Mouse (Mus musculus): ENCODE results near the gene 4930535I16Rik. TPM values are rescaled to one million over a fixed set of nuclear protein-coding genes. Genes with fewer than 3 reads are reported as not detected.

The 4930535I16Rik gene
- 0.26 TPM in 1 of 2 replicates, not detected in the other for polyA plus RNA-seq (2012; rRNA removed)

DNA sequence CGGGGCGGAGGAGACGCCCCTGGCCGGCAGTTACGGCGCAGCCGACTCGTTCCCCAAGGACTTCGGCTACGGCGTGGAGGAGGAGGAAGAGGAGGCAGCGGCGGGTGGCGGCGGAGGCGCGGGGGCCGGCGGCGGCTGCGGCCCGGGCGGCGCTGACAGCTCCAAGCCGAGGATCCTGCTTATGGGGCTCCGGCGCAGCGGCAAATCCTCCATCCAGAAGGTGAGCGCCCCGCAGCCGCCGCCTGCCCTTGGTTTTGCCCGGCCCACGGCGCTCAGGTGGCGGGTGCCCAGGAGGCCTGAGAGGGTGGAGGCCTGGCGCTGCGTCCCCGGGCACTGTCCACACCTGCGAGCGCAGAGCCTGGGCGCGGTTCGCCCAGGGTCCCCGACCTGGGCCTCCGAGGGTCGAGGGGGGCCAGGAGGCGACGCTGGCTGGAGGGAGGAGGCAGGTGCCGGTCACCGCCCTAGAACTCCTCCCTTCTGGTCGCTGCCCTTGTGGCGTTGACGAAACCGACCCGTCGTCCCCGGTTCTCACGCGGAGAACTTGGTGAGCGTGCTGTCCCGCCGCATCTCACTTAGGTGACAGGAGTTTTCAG is at the start of gene 4930535I16Rik:
Gene 4930535I16Rik, minus strand, starts transcription at position 475 of the 593 bp plus-strand sequence.
- no peak within 1 kb of the TSS for H3K27ac ChIP-seq (ENCODE audit: control insufficient read depth, insufficient read depth, low read length)
- peaks cover 16% of the 10 kb centered on the region for H3K36me3 ChIP-seq (ENCODE audit: control insufficient read depth, insufficient read depth, low read length)
- DNase-seq: no peak

DNA sequence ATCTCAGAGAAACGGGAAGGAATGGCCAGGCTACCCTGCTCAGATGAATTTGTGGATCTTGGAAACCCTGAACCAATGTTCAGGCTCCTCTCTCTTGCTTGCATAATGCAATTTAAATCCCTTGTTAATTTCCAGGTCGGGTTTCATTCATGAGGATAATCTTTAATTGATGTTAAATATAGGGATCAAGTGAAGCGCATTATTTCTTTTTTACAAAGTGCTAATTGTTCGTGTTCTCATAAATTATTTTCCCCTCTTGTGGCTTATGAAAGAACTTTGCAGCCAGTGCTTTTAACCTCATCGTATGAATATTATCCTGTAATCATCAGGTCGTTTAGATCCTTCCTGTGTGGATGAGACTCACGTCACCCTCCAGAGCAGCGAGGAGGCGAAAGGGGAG is 44.9 kb upstream of the 4930535I16Rik start:
- Histone ChIP-seq H3K27ac (ENCODE audit: control insufficient read depth, insufficient read depth, low read length) (no peak overlapping the region), H3K27me3 (ENCODE audit: control insufficient read depth, insufficient read depth, low read length) (no peaks in the 10 kb centered on the region), H3K4me3 (ENCODE audit: control insufficient read depth, insufficient read depth, low read length) (no peak overlapping the region), H3K4me1 (replicated peaks; ENCODE audit: control insufficient read depth, insufficient read depth, low read length) (no peaks in the 10 kb centered on the region), H3K36me3 (ENCODE audit: control insufficient read depth, insufficient read depth, low read length) (no peaks in the 10 kb centered on the region)
- 64% methylated on average over 9 of the region's 9 CpGs for WGBS
- TF ChIP-seq POLR2A (IDR thresholded peaks at IDR 0.05; ENCODE audit: control insufficient read depth, extremely low read depth, insufficient read depth, low read length, poor library complexity) (no peak), CTCF (IDR thresholded peaks at IDR 0.05; ENCODE audit: borderline replicate concordance, control insufficient read depth, extremely low read depth, insufficient read depth, low read length, poor library complexity) (no peak)
- DNase-seq: no peak

More for the DNA sequence above, at the start of gene 4930535I16Rik:
- TF ChIP-seq POLR2A (IDR thresholded peaks at IDR 0.05; ENCODE audit: control insufficient read depth, extremely low read depth, insufficient read depth, low read length, poor library complexity) (no peak), CTCF (IDR thresholded peaks at IDR 0.05; ENCODE audit: borderline replicate concordance, control insufficient read depth, extremely low read depth, insufficient read depth, low read length, poor library complexity) (no peak)
- peak within 1 kb of the TSS; percentile 90 for H3K4me3 ChIP-seq (ENCODE audit: control insufficient read depth, insufficient read depth, low read length)
- under 1% methylated on average over 63 of the region's 63 CpGs for WGBS
- H3K27me3 ChIP-seq (ENCODE audit: control insufficient read depth, insufficient read depth, low read length): no peaks in the 10 kb centered on the region
- peaks cover 7% of the 10 kb centered on the region; the same call in 1 of the 2 replicates for H3K4me1 ChIP-seq (replicated peaks; ENCODE audit: control insufficient read depth, insufficient read depth, low read length)

DNA sequence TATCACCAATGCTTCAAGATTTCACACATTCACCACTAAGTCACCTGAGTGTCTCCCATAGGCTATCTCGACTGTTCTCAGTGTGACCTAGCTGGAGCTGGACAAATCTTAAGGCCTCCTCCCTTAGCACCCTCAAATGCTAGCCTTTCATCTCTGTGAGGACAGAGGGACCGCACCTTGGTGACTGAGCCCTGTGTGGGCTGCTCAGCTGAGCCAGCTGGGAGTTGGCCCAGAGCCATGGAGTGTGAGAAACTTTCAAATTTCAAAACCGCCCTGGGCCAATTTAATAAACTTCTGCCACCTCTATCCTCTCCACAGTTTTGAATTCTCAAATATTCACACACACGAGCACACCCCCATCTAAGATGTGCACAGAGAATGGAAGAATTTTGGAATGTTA is 43.1 kb upstream of the 4930535I16Rik start:
- Histone ChIP-seq H3K27ac (ENCODE audit: control insufficient read depth, insufficient read depth, low read length) (no peak overlapping the region), H3K4me1 (replicated peaks; ENCODE audit: control insufficient read depth, insufficient read depth, low read length) (no peaks in the 10 kb centered on the region), H3K27me3 (ENCODE audit: control insufficient read depth, insufficient read depth, low read length) (0 out of 2 replicates have a peak, but pooled peaks cover 2% of the 10 kb centered on the region), H3K4me3 (ENCODE audit: control insufficient read depth, insufficient read depth, low read length) (no peak overlapping the region), H3K36me3 (ENCODE audit: control insufficient read depth, insufficient read depth, low read length) (no peaks in the 10 kb centered on the region)
- no peak for DNase-seq
- 75% methylated on average over 4 of the region's 4 CpGs for WGBS
- no peak for TF ChIP-seq POLR2A (IDR thresholded peaks at IDR 0.05; ENCODE audit: control insufficient read depth, extremely low read depth, insufficient read depth, low read length, poor library complexity)
- no peak for TF ChIP-seq CTCF (IDR thresholded peaks at IDR 0.05; ENCODE audit: borderline replicate concordance, control insufficient read depth, extremely low read depth, insufficient read depth, low read length, poor library complexity)

DNA sequence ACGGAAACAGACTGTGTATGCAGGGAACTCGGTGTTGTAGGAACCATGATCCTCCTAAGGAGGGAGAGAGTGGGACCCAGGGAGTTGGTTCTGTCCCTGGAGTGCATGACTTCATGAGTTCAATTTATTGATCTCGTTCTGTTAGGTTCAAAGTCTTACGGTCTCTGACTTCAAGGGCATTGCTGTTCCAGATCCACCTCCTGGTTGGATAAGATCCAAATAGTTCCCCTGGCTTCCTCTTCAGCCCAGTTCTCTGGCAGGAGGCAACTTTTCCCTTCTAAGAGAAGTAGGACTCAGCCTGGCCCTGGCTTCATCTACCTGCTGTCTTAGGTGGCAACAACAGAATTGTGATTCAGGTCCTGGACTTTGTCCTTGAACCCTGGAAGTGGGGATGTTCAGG is 40.1 kb upstream of the 4930535I16Rik start:
- WGBS: 80% methylated on average over 4 of the region's 4 CpGs
- no peaks in the 10 kb centered on the region for H3K36me3 ChIP-seq (ENCODE audit: control insufficient read depth, insufficient read depth, low read length)
- H3K4me1 ChIP-seq (replicated peaks; ENCODE audit: control insufficient read depth, insufficient read depth, low read length): no peaks in the 10 kb centered on the region
- no peak overlapping the region for H3K4me3 ChIP-seq (ENCODE audit: control insufficient read depth, insufficient read depth, low read length)
- no peak overlapping the region for H3K27ac ChIP-seq (ENCODE audit: control insufficient read depth, insufficient read depth, low read length)
- H3K27me3 ChIP-seq (ENCODE audit: control insufficient read depth, insufficient read depth, low read length): 0 out of 2 replicates have a peak, but pooled peaks cover 2% of the 10 kb centered on the region
- no peak for TF ChIP-seq CTCF (IDR thresholded peaks at IDR 0.05; ENCODE audit: borderline replicate concordance, control insufficient read depth, extremely low read depth, insufficient read depth, low read length, poor library complexity)
- no peak for TF ChIP-seq POLR2A (IDR thresholded peaks at IDR 0.05; ENCODE audit: control insufficient read depth, extremely low read depth, insufficient read depth, low read length, poor library complexity)
- no peak for DNase-seq

DNA sequence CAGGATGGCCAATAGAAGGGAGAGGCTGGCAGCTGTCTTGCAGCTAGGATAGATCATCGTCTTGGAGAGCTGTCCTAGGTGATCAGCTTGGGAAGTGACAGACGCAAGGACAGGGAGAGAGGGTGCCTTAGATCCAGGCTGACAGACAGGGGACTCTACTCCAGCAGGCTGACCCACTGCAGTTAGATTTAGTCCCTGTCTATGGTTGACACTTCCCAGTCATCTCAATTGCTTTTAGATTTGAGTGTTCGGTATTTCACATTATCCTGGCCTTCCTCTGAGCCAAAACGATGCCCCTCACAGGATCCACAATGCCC is 39.6 kb upstream of the 4930535I16Rik start:
- TF ChIP-seq POLR2A (IDR thresholded peaks at IDR 0.05; ENCODE audit: control insufficient read depth, extremely low read depth, insufficient read depth, low read length, poor library complexity): no peak
- TF ChIP-seq CTCF (IDR thresholded peaks at IDR 0.05; ENCODE audit: borderline replicate concordance, control insufficient read depth, extremely low read depth, insufficient read depth, low read length, poor library complexity): no peak
- WGBS: 75% methylated on average over 4 of the region's 4 CpGs
- DNase-seq: no peak
- no peak overlapping the region for H3K4me3 ChIP-seq (ENCODE audit: control insufficient read depth, insufficient read depth, low read length)
- no peaks in the 10 kb centered on the region for H3K36me3 ChIP-seq (ENCODE audit: control insufficient read depth, insufficient read depth, low read length)
- no peak overlapping the region for H3K27ac ChIP-seq (ENCODE audit: control insufficient read depth, insufficient read depth, low read length)
- 0 out of 2 replicates have a peak, but pooled peaks cover 2% of the 10 kb centered on the region for H3K27me3 ChIP-seq (ENCODE audit: control insufficient read depth, insufficient read depth, low read length)
- no peaks in the 10 kb centered on the region for H3K4me1 ChIP-seq (replicated peaks; ENCODE audit: control insufficient read depth, insufficient read depth, low read length)

DNA sequence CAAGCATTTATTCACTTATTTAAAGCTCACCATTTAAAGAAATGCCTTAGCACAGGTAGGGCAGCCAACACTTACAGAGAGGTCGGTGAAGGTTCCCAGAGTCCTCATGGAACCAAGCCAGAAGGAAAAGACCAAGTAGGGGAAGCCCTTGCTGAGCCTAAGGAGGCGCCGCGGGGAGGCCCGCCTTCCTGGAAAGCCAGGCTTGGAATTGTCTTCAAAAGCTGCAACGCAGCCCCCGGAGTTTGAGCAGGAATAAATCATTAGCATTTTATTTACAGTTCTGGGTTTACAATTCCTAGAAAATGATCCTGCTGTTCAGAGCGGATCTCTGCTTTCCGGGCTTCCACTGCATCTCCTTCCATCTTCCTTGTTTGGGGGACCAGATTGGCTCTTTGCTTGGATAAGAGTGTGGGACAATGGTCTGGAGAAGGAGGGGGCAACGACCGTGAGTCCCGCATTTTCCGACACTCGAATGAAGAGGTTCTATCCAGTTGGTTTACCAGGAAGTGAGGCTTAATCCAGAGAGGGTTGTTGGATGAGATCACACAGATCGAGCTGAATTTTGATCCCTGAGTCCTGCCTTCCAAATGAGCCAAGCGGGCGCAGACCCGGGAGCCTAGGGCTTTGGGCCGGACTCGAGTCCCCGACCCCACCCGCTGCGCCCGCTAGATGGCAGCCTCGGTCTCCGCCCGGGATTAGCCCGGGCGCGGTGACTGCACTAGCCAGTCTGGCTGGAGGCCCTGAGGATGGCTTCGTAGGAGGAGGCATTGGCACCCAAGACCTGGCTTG is 39.1 kb upstream of the 4930535I16Rik start:
- WGBS: 21% methylated on average over 31 of the region's 31 CpGs
- Histone ChIP-seq H3K4me3 (ENCODE audit: control insufficient read depth, insufficient read depth, low read length) (no peak overlapping the region), H3K36me3 (ENCODE audit: control insufficient read depth, insufficient read depth, low read length) (no peaks in the 10 kb centered on the region), H3K4me1 (replicated peaks; ENCODE audit: control insufficient read depth, insufficient read depth, low read length) (no peaks in the 10 kb centered on the region; the same call in 1 of the 2 replicates), H3K27ac (ENCODE audit: control insufficient read depth, insufficient read depth, low read length) (no peak overlapping the region), H3K27me3 (ENCODE audit: control insufficient read depth, insufficient read depth, low read length) (0 out of 2 replicates have a peak, but pooled peaks cover 2% of the 10 kb centered on the region)
- peak; percentile 63 for DNase-seq
- TF ChIP-seq POLR2A (IDR thresholded peaks at IDR 0.05; ENCODE audit: control insufficient read depth, extremely low read depth, insufficient read depth, low read length, poor library complexity) (no peak), CTCF (IDR thresholded peaks at IDR 0.05; ENCODE audit: borderline replicate concordance, control insufficient read depth, extremely low read depth, insufficient read depth, low read length, poor library complexity) (peak; percentile 93)
